Mouse (Mus musculus) G1E (cell line): ENCODE data around the gene Itsn1. TPM values are rescaled to one million over a fixed set of nuclear protein-coding genes. Genes with fewer than 3 reads are reported as not detected.

ENCODE experiments used
- ATAC-seq: 2 replicates; pipeline ENCODE4 v1.8.0; 2016; ENCODE audit warnings: mild to moderate bottlenecking; ENCODE audit not compliant: insufficient number of reproducible peaks, poor library complexity, low FRiP score, severe bottlenecking; ENCODE audit errors: extremely low read depth
- DNase-seq: peaks from one replicate; pipeline ENCODE4 v3.0.0; 2012; ENCODE audit warnings: low spot score
- H3K27me3 ChIP-seq: 2 replicates; pipeline ENCODE4 v1.6.1; 2012; ENCODE audit warnings: mild to moderate bottlenecking, low read length, inconsistent platforms; ENCODE audit not compliant: insufficient read depth
- H3K36me3 ChIP-seq: replicated peaks from 2 replicates; pipeline ENCODE3; 2012; ENCODE audit warnings: mild to moderate bottlenecking, inconsistent platforms
- H3K4me1 ChIP-seq: 2 replicates; pipeline ENCODE4 v1.6.1; 2012; ENCODE audit warnings: low read depth, low read length, inconsistent platforms, mixed read lengths; ENCODE audit not compliant: insufficient read depth
- H3K4me3 ChIP-seq: 2 replicates; pipeline ENCODE4 v1.5.1; 2012; ENCODE audit warnings: low read depth, mild to moderate bottlenecking, inconsistent platforms, low read length, moderate library complexity, mixed read lengths
- H3K9me3 ChIP-seq: replicated peaks from 2 replicates; pipeline ENCODE4 v1.6.1; 2012; ENCODE audit warnings: inconsistent platforms
- CTCF ChIP-seq: IDR thresholded peaks from 2 replicates; pipeline ENCODE4 v1.5.1; 2012; ENCODE audit warnings: low read depth, low read length, inconsistent platforms, mixed read lengths
- GATA1 ChIP-seq: IDR thresholded peaks from 2 replicates; pipeline ENCODE4 v1.6.1; 2012; ENCODE audit warnings: borderline replicate concordance, low read length, inconsistent platforms, mixed read lengths
- GATA2 ChIP-seq: IDR thresholded peaks from 2 replicates; pipeline ENCODE4 v1.6.1; 2012; ENCODE audit warnings: low read depth, low read length, inconsistent platforms, borderline replicate concordance
- POLR2AphosphoS5 ChIP-seq: IDR thresholded peaks from 2 replicates; pipeline ENCODE4 v1.6.1; 2012; ENCODE audit warnings: low read depth, low read length, inconsistent platforms; ENCODE audit not compliant: insufficient replicate concordance
- TAL1 ChIP-seq: conservative IDR thresholded peaks from 2 replicates; pipeline ENCODE4 v1.6.1; 2012; ENCODE audit warnings: low read depth, low read length, inconsistent platforms, mixed read lengths
- polyA plus RNA-seq: library from polyadenylated mRNA; stranded (reverse); fragments of >175 nt; gene quantifications from 2 replicates; pipeline ENCODE4 v1.2.3, GENCODE M21; 2012
- total RNA-seq, 2 experiments: library from RNA; stranded (forward) in 1 of 2; stranded (reverse) in 1 of 2; fragments of 200-1000 nt in 1 of 2; fragments of >200 nt in 1 of 2; fragmentation: Nextera tagmentation in 1 of 2; gene quantifications; 2 replicates each; pipeline ENCODE4 v1.2.3; 2014 to 2017

The Itsn1 gene
- total and polyA plus RNA-seq, 3 experiments, result 19.9 to 64.8 (median 32.6) TPM

- TF ChIP-seq POLR2AphosphoS5, result no peak
- no peak for TF ChIP-seq GATA1
- no peak for TF ChIP-seq GATA2
- TF ChIP-seq TAL1, result no peak
- no peak for TF ChIP-seq CTCF
- peaks cover 29% of the 10 kb centered on the region for H3K4me1 ChIP-seq
Measured at GRCm38 (mm10) chr16:91784298-91784697, 55.2 kb downstream of the Itsn1 start.

GRCm38 (mm10) chr16:91786425-91786824, 57.3 kb downstream of the Itsn1 start:
- TF ChIP-seq TAL1 (no peak), CTCF (no peak), GATA2 (no peak), GATA1 (no peak), POLR2AphosphoS5 (no peak)
- no peak overlapping the region for H3K4me3 ChIP-seq
- no peaks in the 10 kb centered on the region for H3K27me3 ChIP-seq
- no peaks in the 10 kb centered on the region for H3K9me3 ChIP-seq
- DNase-seq (no peak), ATAC-seq (no peak)
- peaks cover 34% of the 10 kb centered on the region for H3K4me1 ChIP-seq
- peaks cover 22% of the 10 kb centered on the region for H3K36me3 ChIP-seq

More at GRCm38 (mm10) chr16:91784298-91784697, 55.2 kb downstream of the Itsn1 start:
- no peak overlapping the region for H3K4me3 ChIP-seq
- DNase-seq (no peak), ATAC-seq (no peak)
- H3K36me3 ChIP-seq, result peaks cover 22% of the 10 kb centered on the region
- no peaks in the 10 kb centered on the region for H3K27me3 ChIP-seq
- no peaks in the 10 kb centered on the region for H3K9me3 ChIP-seq

DNA sequence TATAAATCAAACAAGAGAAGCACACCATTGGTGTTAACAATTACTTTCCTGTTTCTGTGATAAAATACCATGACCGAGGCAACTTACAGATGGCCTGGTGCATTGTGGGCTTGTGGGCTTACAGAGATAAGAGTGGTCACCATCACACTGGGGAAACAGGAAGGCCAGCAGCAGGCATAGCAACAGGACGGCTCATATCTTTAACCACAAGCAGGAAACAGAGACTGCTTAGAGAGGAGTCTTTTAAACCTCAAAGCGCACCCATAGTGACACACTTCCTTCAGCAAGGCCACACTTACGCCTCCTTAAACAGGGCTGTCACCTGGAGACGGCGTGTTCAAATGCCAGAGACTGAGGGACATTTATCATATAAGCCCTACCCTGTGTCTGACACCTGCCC, 60.6 kb downstream of the Itsn1 start:
- H3K27me3 ChIP-seq, result no peaks in the 10 kb centered on the region
- DNase-seq (peak; percentile 47), ATAC-seq (peak; percentile 99)
- TF ChIP-seq TAL1 (peak; percentile 69), GATA2 (no peak)
- no peaks in the 10 kb centered on the region for H3K9me3 ChIP-seq
- peak overlapping the region; percentile 16; the same call in 1 of the 2 replicates for H3K4me3 ChIP-seq
- H3K36me3 ChIP-seq, result peaks cover 19% of the 10 kb centered on the region
- H3K4me1 ChIP-seq, result peaks cover 39% of the 10 kb centered on the region

- no peak for DNase-seq
- H3K4me1 ChIP-seq, result peaks cover 39% of the 10 kb centered on the region
- peaks cover 18% of the 10 kb centered on the region for H3K36me3 ChIP-seq
- no peaks in the 10 kb centered on the region for H3K9me3 ChIP-seq
- no peaks in the 10 kb centered on the region for H3K27me3 ChIP-seq
- H3K4me3 ChIP-seq, result no peak overlapping the region
- TF ChIP-seq GATA1 (no peak), TAL1 (no peak), CTCF (no peak), POLR2AphosphoS5 (no peak), GATA2 (no peak)
- ATAC-seq, result no peak
Measured at GRCm38 (mm10) chr16:91792477-91793196, 63.6 kb downstream of the Itsn1 start.

- TF ChIP-seq GATA1, result no peak
- peaks cover 35% of the 10 kb centered on the region for H3K4me1 ChIP-seq
- H3K9me3 ChIP-seq, result no peaks in the 10 kb centered on the region
- DNase-seq (no peak), ATAC-seq (no peak)
- no peak overlapping the region for H3K4me3 ChIP-seq
- H3K36me3 ChIP-seq, result peaks cover 14% of the 10 kb centered on the region
- no peaks in the 10 kb centered on the region for H3K27me3 ChIP-seq
Measured at GRCm38 (mm10) chr16:91793507-91794278, 64.6 kb downstream of the Itsn1 start.

DNA sequence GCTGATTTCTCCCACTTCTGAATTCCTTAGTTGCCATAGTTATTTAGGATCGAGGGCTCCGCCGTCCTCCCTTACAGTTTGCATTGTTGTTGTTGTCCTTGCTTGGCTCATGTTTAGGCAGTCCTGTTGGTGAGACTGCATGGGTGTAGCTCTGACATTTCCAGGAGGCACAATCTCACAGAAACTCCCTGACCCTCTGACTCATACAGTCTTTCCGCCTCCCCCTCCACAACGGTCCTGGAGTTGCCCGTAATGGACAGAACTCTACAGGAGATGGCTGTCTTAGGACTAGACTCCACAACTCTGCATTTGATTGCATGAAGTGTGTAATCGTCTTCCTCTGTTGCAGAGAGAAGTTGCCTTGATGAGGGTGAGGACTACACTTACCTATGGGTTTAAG, 65.2 kb downstream of the Itsn1 start:
- DNase-seq, result no peak
- no peaks in the 10 kb centered on the region for H3K27me3 ChIP-seq
- H3K4me1 ChIP-seq, result peaks cover 29% of the 10 kb centered on the region
- H3K9me3 ChIP-seq, result no peaks in the 10 kb centered on the region
- peaks cover 14% of the 10 kb centered on the region for H3K36me3 ChIP-seq
- no peak for ATAC-seq
- H3K4me3 ChIP-seq, result no peak overlapping the region
- no peak for TF ChIP-seq CTCF
- TF ChIP-seq TAL1, result no peak
- TF ChIP-seq GATA1, result no peak
- TF ChIP-seq POLR2AphosphoS5, result no peak
- TF ChIP-seq GATA2, result no peak

DNA sequence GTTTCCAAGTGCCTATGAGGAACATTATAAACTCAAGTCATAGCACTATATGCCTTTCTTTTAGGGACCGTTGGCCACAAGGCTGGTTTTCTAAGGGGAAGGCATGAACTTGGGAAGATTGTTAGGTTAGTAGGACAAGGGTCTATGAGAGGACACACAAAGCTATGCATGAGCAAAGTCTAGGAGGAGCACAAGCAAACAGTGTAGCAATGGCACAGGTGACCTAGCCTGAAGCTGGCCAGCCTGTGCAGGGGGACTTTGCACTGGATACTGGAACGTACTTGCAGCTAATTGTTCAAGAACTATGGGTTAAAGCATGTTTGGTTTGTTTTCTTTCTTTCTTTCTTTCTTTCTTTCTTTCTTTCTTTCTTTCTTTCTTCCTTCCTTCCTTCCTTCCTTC, 66.0 kb downstream of the Itsn1 start:
- ATAC-seq (no peak), DNase-seq (no peak)
- H3K4me3 ChIP-seq, result no peak overlapping the region
- no peaks in the 10 kb centered on the region for H3K9me3 ChIP-seq
- peaks cover 14% of the 10 kb centered on the region for H3K36me3 ChIP-seq
- H3K4me1 ChIP-seq, result peaks cover 21% of the 10 kb centered on the region
- no peaks in the 10 kb centered on the region for H3K27me3 ChIP-seq
- TF ChIP-seq GATA1, result no peak
